Mouse (Mus musculus): ENCODE results near the gene Cebpg.

DNA sequence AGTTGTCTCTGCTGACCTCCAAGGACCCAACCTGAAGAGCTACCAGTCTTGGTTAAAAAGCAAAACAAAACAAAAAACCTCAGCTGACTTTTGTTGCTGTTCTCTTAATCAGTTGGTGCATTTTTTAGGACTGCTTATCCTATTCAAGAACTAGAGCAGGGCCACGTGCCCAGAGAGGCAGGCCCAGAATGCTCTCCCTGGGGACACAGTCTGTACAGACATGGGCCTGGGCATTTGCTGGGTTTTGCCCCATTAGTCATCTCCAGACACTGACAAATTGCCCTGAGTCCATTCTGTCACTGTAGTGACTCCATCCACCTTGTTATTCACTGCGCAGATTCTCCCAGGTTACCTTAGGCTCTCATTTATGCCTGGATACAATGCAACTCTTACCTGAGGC, 41.1 kb downstream of the Cebpg start:
- TF ChIP-seq CTCF (IDR thresholded peaks at IDR 0.05; ENCODE audit: extremely low read depth, insufficient read depth, insufficient read length, insufficient replicate concordance) (no peak), POLR2A (IDR thresholded peaks at IDR 0.05; ENCODE audit: low read depth, low read length) (no peak)
